Mouse (Mus musculus) cerebral cortex, adult 2 months (tissue): ENCODE measurements around the gene Slc44a5.

Experiments used
- WGBS: fragments of 180-500 bp; shearing (Covaris S2); methylation state at CpG from one replicate; pipeline ENCODE4 v1.1.7; 2018; 5-methylcytosine and 5-hydroxymethylcytosine counted together

Gene Slc44a5

DNA sequence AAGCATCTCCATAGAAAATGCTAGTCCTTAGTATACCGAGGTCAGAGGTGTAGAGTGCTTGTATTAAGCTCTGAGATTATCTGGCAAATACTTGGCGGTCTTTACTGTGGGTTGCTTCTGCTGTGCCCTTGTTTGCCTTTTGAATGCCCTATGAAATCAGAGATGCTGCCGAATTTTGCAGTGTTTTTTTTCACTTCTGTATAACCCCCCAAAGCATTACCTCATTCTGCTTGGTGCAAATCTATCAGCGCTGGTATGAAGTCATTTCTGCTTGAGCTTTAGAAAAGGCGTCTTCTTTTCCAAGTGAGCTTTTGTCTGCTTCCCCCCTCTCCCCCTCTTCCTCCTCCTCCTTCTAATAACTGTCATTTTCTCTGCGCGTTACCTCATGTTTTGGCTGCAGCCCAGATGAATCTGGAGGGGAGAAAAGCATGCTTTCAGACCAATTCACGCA, 248.9 kb downstream of the Slc44a5 start:
- 46% methylated on average over 8 of the region's 8 CpGs for WGBS

- 57% methylated on average over 4 of the region's 4 CpGs for WGBS
These were observed 249.5 kb downstream of the Slc44a5 start for GRCm38 (mm10) chr3:154222688-154223087.

DNA sequence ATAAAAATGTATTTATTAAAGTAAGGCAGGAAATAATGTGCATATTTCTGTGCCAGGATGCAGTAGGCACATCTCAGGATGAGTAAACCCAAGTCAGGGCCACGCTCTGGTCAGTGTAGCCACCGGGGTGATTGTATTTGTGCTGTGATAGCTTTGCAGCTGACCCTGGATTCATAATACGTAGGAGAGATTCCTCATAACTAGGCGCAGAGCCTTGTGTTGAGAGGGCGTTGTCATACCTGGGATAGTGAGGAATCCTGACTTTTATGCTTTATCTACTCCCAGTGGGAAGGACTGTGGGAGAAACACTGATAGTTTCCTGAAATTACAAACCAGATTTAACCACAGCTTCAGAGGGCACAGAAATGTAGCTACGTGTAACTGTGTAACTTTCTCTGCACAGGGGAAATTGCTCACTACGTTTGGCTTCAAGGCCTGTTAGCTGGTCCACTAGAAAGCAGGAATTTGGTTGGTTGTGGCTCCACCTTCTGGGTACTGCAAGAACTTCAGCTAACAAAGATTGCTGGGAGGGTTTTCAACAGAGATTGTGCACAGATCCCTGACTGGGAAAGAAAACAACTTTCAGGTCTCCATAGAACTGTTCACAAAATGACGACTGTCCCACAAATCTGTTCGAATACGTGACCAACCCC, 253.0 kb downstream of the Slc44a5 start:
- WGBS, result 53% methylated on average over 10 of the region's 10 CpGs

GRCm38 (mm10) chr3:154244932-154245331, 271.7 kb downstream of the Slc44a5 start:
- WGBS, result 96% methylated on average over 1 of the region's 1 CpGs

DNA sequence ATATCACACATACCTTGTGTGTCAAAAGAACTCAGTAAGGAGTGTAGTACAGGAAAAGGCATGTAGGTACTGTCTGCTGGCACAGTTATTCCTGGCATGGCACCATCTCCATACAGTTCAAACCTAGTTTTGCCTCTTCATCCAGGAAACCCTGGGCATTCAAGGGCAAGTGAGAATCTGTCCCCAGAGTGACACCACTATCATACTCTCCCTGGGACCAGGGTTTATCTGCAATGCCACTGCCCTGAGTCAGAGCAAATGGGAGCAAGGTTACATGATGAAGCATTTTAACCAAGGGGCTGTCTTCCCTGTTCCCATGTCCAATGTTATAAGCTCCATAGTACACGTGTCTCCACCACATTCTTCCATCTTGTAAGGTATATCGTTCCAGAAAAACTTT, 278.2 kb downstream of the Slc44a5 start:
- WGBS, result 92% methylated on average over 2 of the region's 2 CpGs

GRCm38 (mm10) chr3:154252219-154252618, 279.0 kb downstream of the Slc44a5 start:
- 74% methylated on average over 10 of the region's 10 CpGs for WGBS

DNA sequence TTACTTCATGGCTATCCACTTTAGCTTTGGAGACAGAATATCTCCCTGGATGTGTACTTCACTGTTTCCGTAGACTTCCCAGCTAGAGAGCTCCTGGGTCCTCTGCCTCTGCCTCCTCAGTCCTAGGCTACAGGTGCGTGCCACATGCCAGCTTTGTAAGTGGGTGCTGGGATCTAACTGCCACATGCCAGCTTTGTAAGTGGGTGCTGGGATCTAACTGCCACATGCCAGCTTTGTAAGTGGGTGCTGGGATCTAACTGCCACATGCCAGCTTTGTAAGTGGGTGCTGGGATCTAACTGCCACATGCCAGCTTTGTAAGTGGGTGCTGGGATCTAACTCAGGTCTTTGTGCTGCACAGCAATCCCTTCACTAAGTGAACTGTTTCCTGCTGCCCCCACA, 281.0 kb downstream of the Slc44a5 start:
- WGBS, result 49% methylated on average over 2 of the region's 2 CpGs

DNA sequence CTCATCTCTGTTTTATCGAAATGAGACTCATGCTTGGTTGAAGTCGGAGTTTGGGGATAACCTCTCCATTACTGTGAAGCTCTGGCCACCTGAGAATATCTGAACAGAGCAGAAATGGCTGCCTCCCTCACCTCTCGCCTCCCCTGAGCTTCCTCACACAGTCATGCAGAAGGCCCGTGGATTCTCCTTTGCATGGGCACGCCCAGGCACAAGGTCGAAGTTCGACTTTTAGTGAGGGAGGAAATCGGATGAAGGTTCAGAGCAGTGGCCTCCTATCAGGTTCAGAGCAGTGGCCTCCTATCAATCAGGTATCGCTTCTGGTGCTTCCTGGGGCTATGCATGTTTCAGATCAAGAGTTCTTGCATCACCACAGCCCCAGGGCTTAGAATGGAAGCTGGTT, 295.1 kb downstream of the Slc44a5 start:
- 85% methylated on average over 9 of the region's 9 CpGs for WGBS

DNA sequence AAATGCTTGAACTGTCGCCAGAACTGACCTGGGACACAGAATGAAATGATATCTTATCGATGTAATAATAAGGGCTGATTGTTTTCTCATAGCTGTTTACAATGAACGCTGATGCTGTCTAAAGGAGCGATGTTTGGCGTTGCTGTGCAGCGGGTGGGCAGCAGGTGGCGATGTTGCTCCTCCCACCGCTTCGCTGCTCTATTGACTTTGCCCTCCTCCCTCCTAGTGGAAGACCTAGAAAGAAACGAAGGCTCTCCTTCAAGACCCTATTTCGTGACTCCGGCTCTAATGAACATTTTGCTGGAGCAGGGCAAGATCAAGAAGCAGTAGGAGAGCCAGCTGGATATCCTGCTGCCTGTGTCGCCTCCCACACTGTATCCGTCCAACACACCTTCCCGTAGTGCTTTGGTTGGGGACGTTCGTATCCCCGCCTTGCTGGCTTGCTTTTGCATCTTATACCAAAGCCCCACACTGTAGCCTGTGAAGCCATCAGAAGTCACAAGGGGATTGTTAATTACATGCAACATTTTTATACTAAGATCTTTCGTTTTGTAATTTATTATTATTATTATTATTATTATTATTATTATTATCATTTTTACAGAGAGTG, 296.6 kb downstream of the Slc44a5 start:
- WGBS, result 8% methylated on average over 19 of the region's 19 CpGs

DNA sequence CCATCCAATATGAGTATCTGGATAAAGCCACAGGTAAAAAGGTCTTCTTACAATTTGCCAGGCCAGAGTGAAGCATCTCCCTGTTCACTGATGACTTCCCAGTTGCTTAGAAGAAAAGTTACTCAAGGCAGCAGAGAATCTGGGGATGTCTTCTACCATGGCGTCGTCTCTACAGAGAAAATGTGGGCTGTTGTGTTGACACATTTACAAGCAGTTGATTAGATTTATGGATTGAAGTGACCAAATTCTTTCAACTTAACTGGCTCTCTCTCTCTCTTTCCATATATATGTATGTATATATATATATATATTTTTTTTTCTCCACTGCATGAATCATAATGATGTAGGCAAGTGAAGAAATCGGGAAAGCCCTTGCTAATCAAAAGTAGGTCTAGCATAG, 301.4 kb downstream of the Slc44a5 start:
- WGBS, result 83% methylated on average over 3 of the region's 3 CpGs

DNA sequence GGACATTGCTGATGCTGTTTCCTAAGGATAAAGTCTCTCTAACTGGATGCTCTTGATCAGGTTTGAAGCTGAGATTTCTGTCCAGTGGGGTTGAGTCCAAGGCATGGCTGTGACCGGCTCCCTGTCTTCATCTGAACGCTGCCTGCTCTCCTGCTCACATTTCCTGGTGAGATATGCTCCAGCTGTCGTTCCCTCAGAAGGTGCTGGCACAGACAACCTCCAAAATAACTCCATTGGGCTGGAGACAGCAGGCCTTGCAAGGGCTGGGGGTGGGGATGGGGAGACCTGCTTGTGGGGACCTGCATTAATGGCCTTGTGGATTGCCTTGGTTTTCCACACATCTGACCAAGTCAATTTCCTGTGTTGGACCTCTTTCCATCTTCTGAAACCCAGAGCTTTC, 311.0 kb downstream of the Slc44a5 start:
- WGBS, result 62% methylated on average over 3 of the region's 3 CpGs

DNA sequence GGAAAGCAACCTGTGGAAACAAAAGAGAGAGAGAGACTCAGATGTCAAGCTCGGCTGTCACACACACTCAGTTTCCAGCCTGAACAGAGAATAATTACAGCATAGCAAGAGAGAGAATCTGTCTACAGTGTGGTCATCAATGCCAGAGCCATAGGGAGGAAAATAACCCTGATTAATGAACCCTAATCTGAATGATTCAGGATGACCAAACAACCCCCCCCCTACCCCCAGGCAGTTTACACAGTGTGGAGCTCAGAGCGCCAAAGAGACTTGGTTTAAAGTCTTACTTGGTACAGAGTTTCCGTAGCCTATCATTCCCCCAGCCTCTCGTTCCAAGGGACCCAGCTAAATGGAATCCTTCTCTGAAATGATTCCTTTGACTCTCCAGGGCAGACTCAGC, 312.1 kb downstream of the Slc44a5 start:
- 71% methylated on average over 4 of the region's 4 CpGs for WGBS

DNA sequence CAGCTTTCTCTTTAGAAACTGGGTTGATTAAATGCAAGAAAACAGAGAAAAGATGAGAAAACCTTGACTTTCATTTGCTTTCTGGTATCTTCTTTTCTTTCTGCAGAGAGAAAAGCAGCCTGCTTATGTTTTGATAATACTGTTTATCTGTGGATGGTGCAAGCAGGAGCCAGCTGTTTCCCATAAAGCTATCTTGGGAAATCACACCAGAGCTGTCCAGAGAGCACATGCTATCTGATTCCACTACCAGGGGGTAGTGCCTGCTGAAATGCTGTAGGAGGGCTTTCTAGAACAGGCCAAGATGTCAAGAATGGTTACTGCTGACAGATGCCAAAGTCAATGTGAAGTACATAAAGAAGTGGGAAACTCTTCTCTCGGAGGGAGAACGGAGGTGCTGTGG, 314.0 kb downstream of the Slc44a5 start:
- WGBS, result 95% methylated on average over 2 of the region's 2 CpGs

DNA sequence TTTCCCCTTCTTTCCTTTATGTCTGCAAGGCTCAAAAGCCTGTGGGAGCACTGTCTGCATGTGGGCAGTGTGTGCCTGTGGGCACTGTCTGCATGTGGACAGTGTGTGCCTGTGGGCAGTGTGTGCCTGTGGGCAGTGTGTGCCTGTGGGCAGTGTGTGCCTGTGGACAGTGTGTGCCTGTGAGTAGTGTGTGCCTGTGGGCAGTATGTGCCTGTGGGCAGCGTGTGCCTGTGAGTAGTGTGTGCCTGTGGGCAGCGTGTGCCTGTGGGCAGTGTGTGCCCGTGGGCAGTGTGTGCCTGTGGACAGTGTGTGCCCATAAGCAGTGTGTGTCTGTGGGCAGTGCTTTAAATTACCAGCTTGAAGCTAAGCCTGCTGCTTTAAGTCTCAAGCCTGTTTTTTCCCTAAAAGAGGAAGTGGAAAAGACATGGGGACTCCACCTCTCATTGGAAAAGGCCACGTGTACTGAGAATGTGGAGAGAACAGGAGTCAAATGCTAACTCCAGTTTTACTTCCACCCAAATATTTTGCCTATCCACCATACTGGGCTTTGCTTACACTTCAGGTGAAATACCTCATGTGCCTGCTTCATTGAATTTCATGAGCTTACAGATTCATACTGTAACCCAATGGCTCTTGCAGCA, 315.3 kb downstream of the Slc44a5 start:
- WGBS, result 55% methylated on average over 4 of the region's 4 CpGs

DNA sequence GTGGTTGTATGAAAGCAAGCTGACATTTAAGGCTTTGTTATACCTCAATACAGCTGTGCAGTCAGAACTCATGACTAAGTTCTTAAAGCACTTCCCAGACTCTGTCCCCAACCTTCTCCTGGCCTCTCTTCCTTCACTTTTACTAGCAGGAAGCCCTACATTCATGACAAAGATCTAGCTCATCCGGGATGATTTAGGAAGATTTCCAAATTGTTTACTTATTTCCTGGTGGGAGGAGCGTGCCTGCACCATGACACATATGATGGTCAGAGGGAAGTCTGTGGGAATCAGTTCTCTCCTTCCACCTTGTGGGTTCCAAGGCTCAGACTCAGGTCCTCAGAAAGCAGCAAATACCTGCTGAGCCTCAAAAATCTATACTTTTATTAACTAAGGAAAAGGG, 317.1 kb downstream of the Slc44a5 start:
- 72% methylated on average over 2 of the region's 2 CpGs for WGBS

- 55% methylated on average over 5 of the region's 5 CpGs for WGBS
These were observed 318.9 kb downstream of the Slc44a5 start for GRCm38 (mm10) chr3:154292126-154292525.

DNA sequence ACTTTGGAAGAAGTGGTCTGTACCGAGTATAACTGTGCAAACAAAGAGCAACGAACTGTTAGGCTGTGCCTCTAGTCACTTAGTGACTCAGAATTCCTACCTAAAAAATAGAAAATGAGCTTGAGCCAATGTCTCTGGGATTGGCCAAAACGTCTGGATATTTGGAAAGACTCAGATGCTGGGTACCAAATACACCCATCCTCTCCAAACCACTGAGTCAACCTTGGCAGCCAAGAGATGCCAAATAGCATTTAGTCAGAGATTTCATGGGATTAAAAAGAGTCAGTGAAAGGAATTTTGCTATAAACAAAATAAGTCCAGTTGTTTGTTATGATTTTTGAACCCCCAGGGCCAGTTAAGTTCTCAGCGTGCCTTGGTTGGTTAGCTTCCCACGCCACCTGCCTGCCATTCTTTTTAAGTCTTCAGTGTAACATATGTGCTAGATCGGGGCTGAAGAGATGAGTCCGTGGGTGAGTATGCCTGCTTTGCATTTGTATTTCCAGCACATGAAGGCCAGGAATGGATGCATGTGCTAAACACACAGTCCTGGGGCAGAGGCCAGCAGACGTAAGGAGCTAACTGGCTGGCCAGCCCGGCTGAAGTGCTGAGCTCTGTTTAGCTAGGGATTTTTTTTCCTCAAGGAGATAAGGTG, 320.7 kb downstream of the Slc44a5 start:
- 44% methylated on average over 9 of the region's 9 CpGs for WGBS

DNA sequence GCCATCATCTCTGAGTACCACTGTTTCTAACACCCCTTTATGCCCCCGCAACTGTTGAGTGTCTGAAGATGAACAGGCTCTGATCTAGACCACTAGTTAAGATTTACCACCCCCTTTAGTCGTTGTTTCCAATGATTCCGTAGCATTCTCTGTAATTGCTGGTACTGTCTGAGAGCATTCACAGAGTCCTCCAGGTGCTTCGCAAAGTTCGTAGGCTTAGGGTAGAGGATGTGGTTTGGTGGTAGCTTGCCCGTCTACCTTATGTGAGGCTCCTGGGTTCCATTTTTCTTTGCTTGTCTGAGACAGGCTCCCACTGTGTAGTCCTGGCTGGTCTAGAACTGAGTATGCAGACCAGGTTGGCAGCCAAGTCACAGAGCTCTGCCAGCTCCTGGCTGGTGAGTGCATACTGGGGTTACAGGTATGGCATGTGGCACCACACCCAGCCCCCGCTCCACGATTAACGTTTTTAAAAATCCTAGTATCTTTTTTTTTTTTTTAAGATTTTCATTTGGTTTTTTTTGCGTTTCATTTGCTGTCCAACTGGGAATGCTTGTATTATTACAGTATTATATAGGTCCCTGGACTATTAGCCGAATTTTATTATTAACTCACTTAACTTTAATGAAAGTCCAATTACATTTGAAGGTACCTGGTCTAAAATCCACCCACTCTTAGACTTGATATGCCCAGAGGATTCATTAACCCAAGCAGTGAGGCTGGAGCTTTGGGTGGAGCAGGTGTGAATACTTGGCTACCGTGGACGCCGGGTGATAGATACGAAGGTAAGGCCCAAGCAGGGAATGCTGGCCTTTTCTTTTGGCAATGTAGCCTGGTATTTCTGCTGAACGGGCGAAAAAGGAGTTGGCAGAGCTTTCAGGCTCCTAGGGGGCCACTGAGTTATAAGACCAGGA, 321.9 kb downstream of the Slc44a5 start:
- 92% methylated on average over 17 of the region's 17 CpGs for WGBS

GRCm38 (mm10) chr3:154297499-154297898, 324.3 kb downstream of the Slc44a5 start:
- 45% methylated on average over 6 of the region's 6 CpGs for WGBS

DNA sequence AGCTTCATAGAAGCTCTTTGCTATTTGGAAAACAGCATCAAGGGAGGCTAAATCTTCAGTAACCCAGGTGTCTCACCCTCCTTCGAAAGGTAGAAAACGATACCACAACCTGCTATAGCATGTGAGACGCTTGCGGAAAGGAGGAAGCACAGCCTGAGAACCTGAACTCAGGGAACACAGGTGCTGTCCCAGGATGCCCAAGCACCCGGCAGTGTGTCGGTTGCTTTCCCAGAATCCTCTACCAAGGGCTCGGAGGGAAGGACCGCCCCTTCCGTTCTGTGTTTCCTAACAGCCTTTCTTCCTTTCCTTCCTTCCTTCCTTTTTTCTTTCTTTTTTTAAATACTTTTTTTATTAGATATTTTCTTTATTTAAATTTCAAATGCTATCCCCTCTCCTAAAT, 326.8 kb downstream of the Slc44a5 start:
- 92% methylated on average over 9 of the region's 9 CpGs for WGBS

- WGBS, result 83% methylated on average over 4 of the region's 4 CpGs
These were observed 327.9 kb downstream of the Slc44a5 start for GRCm38 (mm10) chr3:154301102-154301501.
